Mouse (Mus musculus) lung, postnatal 0 days (tissue): ENCODE measurements at regions not wholly inside any gene's neighbourhood (a gene's known extent, or its start where the extent isn't known, plus 50 kb on each side); places are given as distances from the start of the nearest gene placed in this dataset.
A peak's percentile ranks its signal among the peaks of the same experiment; 100 is the strongest.

Experiments
- ATAC-seq: fragments of 200-750 bp; cut with Nextera tagmentation; 2 replicates; pipeline ENCODE4 v1.8.0; 2017; ENCODE audit warnings: moderate library complexity
- DNase-seq: peaks from one replicate; pipeline ENCODE4 v3.0.0-alpha.2; 2016; ENCODE audit warnings: low spot score
- H3K27ac ChIP-seq: fragments of 300-500 bp; sonication (generic); 2 replicates; pipeline ENCODE4 v1.5.1; 2014; ENCODE audit warnings: antibody characterized with exemption, mild to moderate bottlenecking, low read length, mixed read lengths
- H3K27me3 ChIP-seq: fragments of 300-500 bp; sonication (generic); replicated peaks from 2 replicates; pipeline ENCODE4 v1.6.1; 2014; ENCODE audit warnings: low read length, mixed read lengths; ENCODE audit not compliant: insufficient read depth
- H3K36me3 ChIP-seq: fragments of 300-500 bp; sonication (generic); 2 replicates; pipeline ENCODE4 v1.6.1; 2014; ENCODE audit warnings: low read length, mixed read lengths; ENCODE audit not compliant: insufficient read depth
- H3K4me1 ChIP-seq: fragments of 300-500 bp; sonication (generic); 2 replicates; pipeline ENCODE4 v1.6.1; 2014; ENCODE audit warnings: antibody characterized with exemption, low read depth, low read length, mixed read lengths; ENCODE audit not compliant: insufficient read depth
- H3K4me2 ChIP-seq: fragments of 300-500 bp; sonication (generic); replicated peaks from 2 replicates; pipeline ENCODE4 v1.6.1; 2014; ENCODE audit warnings: low read depth, mild to moderate bottlenecking, low read length, moderate library complexity, mixed read lengths
- H3K4me3 ChIP-seq: fragments of 300-500 bp; sonication (generic); 2 replicates; pipeline ENCODE4 v1.5.1; 2014; ENCODE audit warnings: low read depth, low read length
- H3K9ac ChIP-seq: fragments of 300-500 bp; sonication (generic); replicated peaks from 2 replicates; pipeline ENCODE4 v1.6.1; 2014; ENCODE audit warnings: low read depth, mild to moderate bottlenecking
- H3K9me3 ChIP-seq: fragments of 300-500 bp; sonication (generic); 2 replicates; pipeline ENCODE4 v1.6.1; 2016; ENCODE audit warnings: low read length, mixed read lengths
- CTCF ChIP-seq: IDR thresholded peaks from 2 replicates; pipeline ENCODE4 v1.5.1; 2016; ENCODE audit warnings: antibody characterized with exemption, mild to moderate bottlenecking
- EP300 ChIP-seq: IDR thresholded peaks from 2 replicates; pipeline ENCODE4 v1.6.1; 2016; ENCODE audit warnings: antibody characterized with exemption, mild to moderate bottlenecking, control low read depth
- WGBS: fragments of 180-500 bp; shearing (Covaris S2); extraction: QIAGEN DNeasy Blood & Tissue Kit; methylation state at CpG from one replicate; pipeline ENCODE4 v1.1.7; 2014; 5-methylcytosine and 5-hydroxymethylcytosine counted together

GRCm38 (mm10) chr1:125488915-125489730, 53.6 kb upstream of the Actr3 start:
- Histone ChIP-seq H3K4me2 (no peak overlapping the region), H3K9me3 (no peaks in the 10 kb centered on the region), H3K4me3 (no peak overlapping the region), H3K9ac (no peak overlapping the region), H3K36me3 (no peaks in the 10 kb centered on the region), H3K27me3 (no peaks in the 10 kb centered on the region), H3K27ac (no peak overlapping the region), H3K4me1 (no peaks in the 10 kb centered on the region)
- WGBS = 43% methylated on average over 5 of the region's 5 CpGs
- no peak for ATAC-seq
- TF ChIP-seq CTCF (no peak), EP300 (no peak)
- peak; percentile 23 for DNase-seq

GRCm38 (mm10) chr1:125491014-125491413, 55.5 kb upstream of the Actr3 start:
- WGBS = 58% methylated on average over 5 of the region's 5 CpGs
- H3K27ac ChIP-seq = no peak overlapping the region
- ATAC-seq = no peak

GRCm38 (mm10) chr1:125494598-125494997, 59.1 kb upstream of the Actr3 start:
- DNase-seq (no peak), ATAC-seq (no peak)

More at GRCm38 (mm10) chr1:125491014-125491413, 55.5 kb upstream of the Actr3 start:
- Histone ChIP-seq H3K9ac (no peak overlapping the region), H3K27me3 (no peaks in the 10 kb centered on the region), H3K9me3 (no peaks in the 10 kb centered on the region), H3K4me3 (no peak overlapping the region), H3K4me2 (no peak overlapping the region), H3K36me3 (no peaks in the 10 kb centered on the region), H3K4me1 (no peaks in the 10 kb centered on the region)
- no peak for DNase-seq
- TF ChIP-seq CTCF (no peak), EP300 (no peak)

GRCm38 (mm10) chr1:125495320-125496083, 60.0 kb upstream of the Actr3 start:
- H3K9me3 ChIP-seq = no peaks in the 10 kb centered on the region
- H3K27me3 ChIP-seq = no peaks in the 10 kb centered on the region
- TF ChIP-seq CTCF = no peak
- TF ChIP-seq EP300 = no peak
- WGBS = 83% methylated on average over 11 of the region's 13 CpGs
- H3K4me3 ChIP-seq = no peak overlapping the region
- no peak overlapping the region for H3K4me2 ChIP-seq
- ATAC-seq (no peak), DNase-seq (no peak)
- H3K36me3 ChIP-seq = no peaks in the 10 kb centered on the region
- no peaks in the 10 kb centered on the region for H3K4me1 ChIP-seq
- no peak overlapping the region for H3K27ac ChIP-seq
- no peak overlapping the region for H3K9ac ChIP-seq

More at GRCm38 (mm10) chr1:125494598-125494997, 59.1 kb upstream of the Actr3 start:
- H3K27ac ChIP-seq = no peak overlapping the region
- H3K27me3 ChIP-seq = no peaks in the 10 kb centered on the region
- no peak for TF ChIP-seq CTCF
- TF ChIP-seq EP300 = no peak
- no peaks in the 10 kb centered on the region for H3K4me1 ChIP-seq
- no peak overlapping the region for H3K9ac ChIP-seq
- H3K36me3 ChIP-seq = no peaks in the 10 kb centered on the region
- H3K4me2 ChIP-seq = no peak overlapping the region
- no peaks in the 10 kb centered on the region for H3K9me3 ChIP-seq
- H3K4me3 ChIP-seq = no peak overlapping the region
- WGBS = 67% methylated on average over 6 of the region's 6 CpGs

- Histone ChIP-seq H3K9me3 (no peaks in the 10 kb centered on the region), H3K27ac (no peak overlapping the region), H3K27me3 (no peaks in the 10 kb centered on the region), H3K4me2 (no peak overlapping the region), H3K9ac (no peak overlapping the region), H3K4me1 (no peaks in the 10 kb centered on the region), H3K4me3 (no peak overlapping the region), H3K36me3 (no peaks in the 10 kb centered on the region)
- WGBS = 63% methylated on average over 9 of the region's 9 CpGs
- DNase-seq = no peak
- ATAC-seq = no peak
- TF ChIP-seq EP300 = no peak
- TF ChIP-seq CTCF = no peak
Observed at GRCm38 (mm10) chr1:125497006-125497405, 61.5 kb upstream of the Actr3 start.

- no peak for DNase-seq
- H3K9ac ChIP-seq = no peak overlapping the region
- TF ChIP-seq CTCF (no peak), EP300 (no peak)
- no peaks in the 10 kb centered on the region for H3K36me3 ChIP-seq
- 87% methylated on average over 4 of the region's 4 CpGs for WGBS
- no peak overlapping the region for H3K4me2 ChIP-seq
- H3K9me3 ChIP-seq = no peaks in the 10 kb centered on the region
- no peak overlapping the region for H3K27ac ChIP-seq
- no peak overlapping the region for H3K4me3 ChIP-seq
- H3K4me1 ChIP-seq = no peaks in the 10 kb centered on the region
- ATAC-seq = no peak
- no peaks in the 10 kb centered on the region for H3K27me3 ChIP-seq
Observed at GRCm38 (mm10) chr1:125501964-125502517, 58.4 kb upstream of the Slc35f5 start.
